Mouse (Mus musculus) kidney, adult 11 months (tissue): ENCODE data around the gene Bbof1.
A peak's percentile ranks its signal among the peaks of the same experiment; 100 is the strongest.

Source experiments
- DNase-seq: peaks from one replicate; pipeline ENCODE4 v3.0.0; 2022

The Bbof1 gene

DNA sequence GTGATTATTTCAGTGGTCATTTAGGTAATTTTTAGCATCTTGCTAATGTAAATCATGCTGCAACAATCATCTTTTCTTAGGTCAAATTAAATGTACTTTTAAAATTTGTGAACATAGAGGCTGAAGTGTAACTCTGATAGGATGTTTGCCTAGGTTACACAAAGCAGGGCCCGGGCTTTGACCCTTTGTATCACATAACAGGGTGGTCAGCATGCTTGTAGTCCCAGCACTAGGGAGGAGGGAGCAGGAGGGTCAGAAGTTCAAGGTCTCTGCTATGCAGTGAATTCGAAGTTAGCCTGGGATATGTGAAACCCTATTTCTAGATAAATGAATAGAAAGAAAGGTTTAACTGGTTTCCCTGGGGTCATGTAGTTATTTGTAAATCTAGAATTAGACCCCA, 72.4 kb downstream of the Bbof1 start:
- DNase-seq = no peak

DNA sequence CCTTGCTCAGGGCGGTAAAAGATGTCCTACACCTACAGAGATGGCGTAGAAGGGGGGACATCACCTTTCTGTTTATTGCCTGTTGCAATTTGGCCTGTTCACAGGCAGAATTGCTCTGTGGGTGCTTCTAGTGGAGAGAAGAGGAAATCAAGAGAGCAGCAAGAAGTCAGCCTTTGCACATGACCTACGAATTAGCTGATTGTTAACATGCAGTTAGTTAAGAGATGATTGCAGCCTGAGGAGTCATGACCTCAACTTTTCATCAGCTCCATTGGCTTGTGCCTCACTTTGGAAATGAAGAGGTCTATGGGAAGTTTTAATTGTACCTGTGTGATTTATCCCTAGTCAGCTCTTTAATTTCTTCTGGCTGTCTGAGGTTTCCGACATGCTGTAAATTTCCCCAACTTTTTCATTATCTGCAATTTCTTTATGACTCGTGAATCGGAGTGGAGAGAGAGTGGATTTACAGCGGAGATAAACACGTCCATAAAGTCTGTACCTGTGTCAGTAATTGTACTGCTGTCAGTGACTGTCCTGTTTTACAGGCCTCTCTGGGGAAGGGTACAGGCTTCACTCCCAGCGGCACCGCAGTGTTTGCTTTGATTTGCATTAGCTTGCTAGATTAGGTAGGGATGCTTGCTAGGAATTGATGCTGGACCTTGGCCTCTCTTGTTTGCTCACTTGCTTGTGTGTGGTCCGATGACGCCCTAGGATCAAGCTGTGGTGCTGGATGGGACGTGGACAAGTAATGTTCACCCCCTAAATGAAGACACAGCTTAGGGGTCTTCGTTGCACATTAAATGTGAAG, 74.1 kb downstream of the Bbof1 start:
- no peak for DNase-seq

DNA sequence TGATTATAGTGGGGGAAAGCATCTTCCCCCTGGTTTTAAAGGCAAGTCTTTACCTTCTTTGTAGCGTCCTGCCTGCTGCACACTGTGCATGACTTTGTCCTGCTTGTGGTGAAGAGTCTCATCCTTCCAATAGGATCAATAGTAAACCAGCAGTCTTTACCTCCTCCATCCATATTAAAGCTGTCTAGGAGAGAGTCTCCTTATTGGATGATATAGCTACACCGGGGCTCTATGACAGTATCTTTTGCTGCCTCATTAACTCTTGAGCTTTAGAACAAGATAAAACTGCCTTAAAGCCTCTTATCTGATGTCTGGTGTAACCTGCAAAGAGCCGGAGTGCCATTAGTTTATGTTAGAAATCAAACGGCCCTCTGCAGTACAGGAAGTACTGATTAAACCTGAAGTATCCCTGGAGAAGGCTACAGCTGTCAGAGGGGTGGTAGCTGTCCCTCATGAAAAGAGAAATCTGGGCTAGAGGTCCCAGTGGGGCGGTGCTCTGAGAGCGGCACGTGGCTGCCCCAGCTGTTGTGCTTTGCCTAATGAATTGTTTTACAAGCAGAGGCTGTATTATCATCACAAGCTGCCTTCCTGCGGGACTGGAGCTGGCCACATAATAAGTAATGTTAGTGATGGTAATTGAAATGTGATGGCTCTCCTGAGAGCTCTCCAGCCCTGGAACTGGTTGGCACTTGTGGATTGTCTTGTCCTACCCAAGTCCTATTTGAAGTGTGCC, 78.6 kb downstream of the Bbof1 start:
- peak; percentile 16 for DNase-seq
